Mouse (Mus musculus) ES-E14 (cell line): Measurements from ENCODE around the gene Igf2.

Experiments
- CHD2 ChIP-seq: IDR thresholded peaks from 2 replicates; pipeline ENCODE4 v1.6.1; 2014; ENCODE audit warnings: mild to moderate bottlenecking, low read depth, low read length, inconsistent platforms
- HCFC1 ChIP-seq: IDR thresholded peaks from 2 replicates; pipeline ENCODE4 v1.6.1; 2012; ENCODE audit warnings: low read length, inconsistent platforms, borderline replicate concordance; ENCODE audit not compliant: insufficient read depth

GRCm38 (mm10) chr7:142645045-142645444 lies 21.6 kb downstream of the Igf2 start:
- TF ChIP-seq CHD2 (no peak), HCFC1 (no peak)
